Mouse (Mus musculus): Measurements from ENCODE around the gene Lcmt1.

- TF ChIP-seq CTCF (IDR thresholded peaks at IDR 0.05; ENCODE audit: borderline replicate concordance, insufficient read depth, low read depth, low read length) (no peak), POLR2A (IDR thresholded peaks at IDR 0.05; ENCODE audit: borderline replicate concordance, insufficient read depth, low read length) (no peak)
Measured at GRCm38 (mm10) chr7:123404198-123404597, 34.6 kb downstream of the Lcmt1 start.

Measured in cerebellum, adult 2 months (tissue).